Mouse (Mus musculus) small intestine, adult 2 months (tissue): ENCODE data around the gene Mast1. TPM values are rescaled to one million over a fixed set of nuclear protein-coding genes. Genes with fewer than 3 reads are reported as not detected.
A peak's percentile ranks its signal among the peaks of the same experiment; 100 is the strongest.

Experiments
- H3K27ac ChIP-seq: fragments of 200-500 bp; 2 replicates; pipeline ENCODE4 v1.5.1; 2012; ENCODE audit warnings: low read depth, low read length, control low read depth, inconsistent platforms; ENCODE audit not compliant: insufficient read depth
- H3K27me3 ChIP-seq: fragments of 200-500 bp; 2 replicates; pipeline ENCODE4 v1.6.1; 2012; ENCODE audit warnings: mild to moderate bottlenecking, moderate library complexity, low read length, inconsistent platforms; ENCODE audit not compliant: control insufficient read depth, insufficient read depth
- H3K36me3 ChIP-seq: fragments of 200-500 bp; 2 replicates; pipeline ENCODE4 v1.6.1; 2012; ENCODE audit warnings: mild to moderate bottlenecking, low read length, control low read depth, inconsistent platforms; ENCODE audit not compliant: control insufficient read depth, insufficient read depth
- H3K4me1 ChIP-seq: fragments of 200-500 bp; 2 replicates; pipeline ENCODE4 v1.6.1; 2012; ENCODE audit warnings: low read length, inconsistent platforms, mixed read lengths; ENCODE audit not compliant: control insufficient read depth, insufficient read depth, insufficient read length
- H3K4me3 ChIP-seq: fragments of 200-500 bp; 2 replicates; pipeline ENCODE4 v1.5.1; 2012; ENCODE audit warnings: low read depth, mild to moderate bottlenecking, control low read depth, inconsistent platforms, low read length, moderate library complexity
- CTCF ChIP-seq: fragments of 200-500 bp; IDR thresholded peaks from 2 replicates; pipeline ENCODE4 v1.5.1; 2012; ENCODE audit warnings: low read depth, mild to moderate bottlenecking, control low read depth, inconsistent platforms, low read length, moderate library complexity, mixed read lengths; ENCODE audit not compliant: insufficient replicate concordance, insufficient read length; ENCODE audit errors: extremely low read depth
- POLR2A ChIP-seq: fragments of 200-500 bp; IDR thresholded peaks from 2 replicates; pipeline ENCODE4 v1.6.1; 2012; ENCODE audit warnings: low read depth, mild to moderate bottlenecking, control low read depth, inconsistent platforms, low read length, moderate library complexity
- WGBS: fragments of 180-500 bp; shearing (Covaris S2); methylation state at CpG from one replicate; pipeline ENCODE4 v1.1.7; 2018; 5-methylcytosine and 5-hydroxymethylcytosine counted together
- polyA plus RNA-seq: library from polyadenylated mRNA; depleted of rRNA; stranded (reverse); fragments of >200 nt; gene quantifications from 2 replicates; pipeline ENCODE4 v1.2.3, GENCODE M21; 2012

Mast1 gene
- polyA plus RNA-seq, 1 experiment: 0.71 TPM

- peaks cover 4% of the 10 kb centered on the region; the same call in 1 of the 2 replicates for H3K36me3 ChIP-seq
- no peak within 1 kb of the TSS for H3K27ac ChIP-seq
- H3K27me3 ChIP-seq: no peaks in the 10 kb centered on the region
- under 1% methylated on average over 11 of the region's 11 CpGs for WGBS
- peak within 1 kb of the TSS; percentile 78 for H3K4me3 ChIP-seq
- TF ChIP-seq POLR2A (no peak), CTCF (0 out of 2 replicates have a peak, but pooled peaks have one; percentile 15)
- H3K4me1 ChIP-seq: peaks cover 4% of the 10 kb centered on the region; the same call in 1 of the 2 replicates
Measured at GRCm38 (mm10) chr8:84893709-84894134, 43.4 kb downstream of the Mast1 start, which contains the start of gene Gcdh. Gene Gcdh, minus strand, starts transcription at chr8:84893921.

GRCm38 (mm10) chr8:84892993-84893708 is 44.0 kb downstream of the Mast1 start:
- Histone ChIP-seq H3K4me3 (peak overlapping the region; percentile 78), H3K27me3 (no peaks in the 10 kb centered on the region), H3K4me1 (peaks cover 4% of the 10 kb centered on the region; the same call in 1 of the 2 replicates), H3K27ac (no peak overlapping the region), H3K36me3 (peaks cover 7% of the 10 kb centered on the region; the same call in 1 of the 2 replicates)
- TF ChIP-seq POLR2A (no peak), CTCF (no peak)
- WGBS: 13% methylated on average over 31 of the region's 31 CpGs

GRCm38 (mm10) chr8:84889141-84889540 is 48.0 kb downstream of the Mast1 start:
- no peak overlapping the region for H3K4me3 ChIP-seq
- no peaks in the 10 kb centered on the region for H3K27me3 ChIP-seq
- H3K27ac ChIP-seq: no peak overlapping the region
- TF ChIP-seq POLR2A (no peak), CTCF (no peak)
- WGBS: 79% methylated on average over 1 of the region's 1 CpGs
- H3K36me3 ChIP-seq: peaks cover 24% of the 10 kb centered on the region
- peaks cover 4% of the 10 kb centered on the region; the same call in 1 of the 2 replicates for H3K4me1 ChIP-seq

- WGBS: 93% methylated on average over 3 of the region's 3 CpGs
- Histone ChIP-seq H3K27ac (no peak overlapping the region), H3K27me3 (no peaks in the 10 kb centered on the region), H3K4me3 (no peak overlapping the region), H3K36me3 (peaks cover 24% of the 10 kb centered on the region), H3K4me1 (peaks cover 4% of the 10 kb centered on the region; the same call in 1 of the 2 replicates)
- TF ChIP-seq POLR2A (no peak), CTCF (no peak)
Measured at GRCm38 (mm10) chr8:84888280-84888679, 48.9 kb downstream of the Mast1 start.

GRCm38 (mm10) chr8:84884728-84885127 is 52.4 kb downstream of the Mast1 start:
- WGBS: 89% methylated on average over 4 of the region's 4 CpGs
- Histone ChIP-seq H3K4me1 (no peaks in the 10 kb centered on the region), H3K36me3 (peaks cover 22% of the 10 kb centered on the region), H3K27me3 (no peaks in the 10 kb centered on the region), H3K4me3 (no peak overlapping the region), H3K27ac (no peak overlapping the region)
- no peak for TF ChIP-seq POLR2A
- no peak for TF ChIP-seq CTCF

GRCm38 (mm10) chr8:84878915-84879314 is 58.2 kb downstream of the Mast1 start:
- TF ChIP-seq POLR2A (no peak), CTCF (no peak)
- H3K27ac ChIP-seq: no peak overlapping the region
- H3K4me1 ChIP-seq: no peaks in the 10 kb centered on the region
- no peaks in the 10 kb centered on the region for H3K27me3 ChIP-seq
- no peak overlapping the region for H3K4me3 ChIP-seq
- H3K36me3 ChIP-seq: no peaks in the 10 kb centered on the region
- whole genome bisulfite sequencing: 74% methylated on average over 1 of the region's 1 CpGs

- peaks cover 4% of the 10 kb centered on the region for H3K4me1 ChIP-seq
- WGBS: 76% methylated on average over 3 of the region's 3 CpGs
Measured at GRCm38 (mm10) chr8:84877297-84878035, 59.7 kb downstream of the Mast1 start.

More at GRCm38 (mm10) chr8:84877297-84878035, 59.7 kb downstream of the Mast1 start:
- H3K27ac ChIP-seq: no peak overlapping the region
- no peaks in the 10 kb centered on the region for H3K27me3 ChIP-seq
- H3K36me3 ChIP-seq: no peaks in the 10 kb centered on the region
- TF ChIP-seq POLR2A (no peak), CTCF (no peak)
- no peak overlapping the region for H3K4me3 ChIP-seq
